Mouse (Mus musculus) G1E-ER4 (cell line): ENCODE data around the gene Filip1. TPM values are rescaled to one million over a fixed set of nuclear protein-coding genes. Genes with fewer than 3 reads are reported as not detected.

ENCODE experiments used
- GATA1 ChIP-seq: IDR thresholded peaks from one replicate; pipeline ENCODE4 v1.8.0; 2012; ENCODE audit warnings: low read length, inconsistent platforms
- polyA plus RNA-seq: library from polyadenylated mRNA; stranded (reverse); fragments of >175 nt; gene quantifications from 2 replicates; pipeline ENCODE4 v1.2.3, GENCODE M21; 2012

Gene Filip1
- polyA plus RNA-seq, 1 experiment: not detected

DNA sequence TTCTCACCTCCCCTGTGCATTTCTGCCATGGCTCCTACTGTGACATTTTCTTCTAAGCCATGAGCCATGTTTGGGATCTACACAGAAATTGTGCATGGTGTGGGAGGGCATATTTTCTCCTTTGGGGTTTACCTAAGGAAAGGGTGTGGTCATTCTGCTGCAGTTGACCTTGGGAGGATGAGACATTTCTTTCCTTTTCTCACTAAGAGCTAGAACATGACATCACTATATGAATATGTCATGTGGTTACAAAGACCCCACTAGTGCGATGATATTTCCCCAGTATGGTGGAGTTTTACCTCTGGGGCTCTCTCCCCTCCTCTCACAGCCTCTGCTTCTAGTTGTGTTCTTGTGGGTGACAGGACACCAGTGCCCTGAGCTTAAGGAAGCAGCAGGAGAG is 22.9 kb downstream of the Filip1 start:
- TF ChIP-seq GATA1: no peak

DNA sequence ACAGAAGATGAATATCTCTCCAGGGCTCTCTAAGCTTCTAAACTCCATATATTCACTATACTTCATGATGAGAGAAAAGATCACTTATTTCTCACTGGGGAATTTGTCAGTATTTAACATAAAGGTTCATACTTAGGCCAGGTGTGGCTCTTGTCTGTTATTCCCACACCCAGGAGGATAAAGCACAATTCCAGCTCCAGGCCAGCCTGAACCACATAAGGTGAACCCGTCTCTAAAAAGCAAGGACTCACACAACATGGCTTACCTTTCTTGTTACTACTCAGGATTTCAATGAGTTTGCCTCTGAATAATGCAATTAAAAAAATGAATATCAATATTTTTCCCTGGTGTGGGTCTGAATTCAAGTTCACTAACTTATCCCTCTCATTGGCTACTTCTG is 23.6 kb downstream of the Filip1 start:
- no peak for TF ChIP-seq GATA1

DNA sequence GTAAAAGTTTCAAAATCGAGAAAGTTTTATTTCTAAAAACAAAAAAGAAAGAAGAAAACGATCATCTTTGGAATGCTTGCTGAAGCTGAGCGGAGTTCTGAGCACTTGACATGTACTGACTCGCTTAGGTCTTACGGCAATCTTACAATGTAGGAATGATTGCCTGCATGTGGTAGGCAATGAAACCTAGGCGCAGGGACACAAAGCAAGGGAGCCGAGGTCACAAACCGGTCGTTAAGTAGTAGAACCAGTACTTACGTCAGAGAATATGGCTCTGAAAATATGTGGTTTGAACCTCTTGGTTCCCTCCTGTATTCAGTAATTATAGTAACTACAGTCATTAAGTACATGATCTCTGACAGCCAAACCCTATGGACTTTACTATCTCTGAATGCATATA is 29.4 kb downstream of the Filip1 start:
- TF ChIP-seq GATA1: no peak

DNA sequence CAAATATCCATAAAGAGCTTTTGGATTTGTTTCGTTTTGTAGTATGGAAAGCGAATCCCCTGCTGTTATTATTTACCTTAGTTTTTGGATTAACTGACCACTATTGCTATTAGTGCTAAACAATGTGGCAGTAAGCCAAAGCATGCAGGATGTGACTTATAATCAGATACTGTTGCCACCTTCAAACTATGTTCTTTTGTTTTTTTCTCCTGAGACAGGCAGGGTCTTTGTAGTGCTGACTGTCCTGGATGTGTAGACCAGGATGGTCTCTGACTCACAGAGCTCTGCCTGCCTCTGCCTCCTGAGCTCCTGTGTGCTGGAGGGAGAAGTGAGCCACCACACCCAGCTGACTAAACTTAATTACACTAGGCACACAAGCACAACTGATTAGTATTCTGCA is 33.4 kb downstream of the Filip1 start:
- no peak for TF ChIP-seq GATA1

DNA sequence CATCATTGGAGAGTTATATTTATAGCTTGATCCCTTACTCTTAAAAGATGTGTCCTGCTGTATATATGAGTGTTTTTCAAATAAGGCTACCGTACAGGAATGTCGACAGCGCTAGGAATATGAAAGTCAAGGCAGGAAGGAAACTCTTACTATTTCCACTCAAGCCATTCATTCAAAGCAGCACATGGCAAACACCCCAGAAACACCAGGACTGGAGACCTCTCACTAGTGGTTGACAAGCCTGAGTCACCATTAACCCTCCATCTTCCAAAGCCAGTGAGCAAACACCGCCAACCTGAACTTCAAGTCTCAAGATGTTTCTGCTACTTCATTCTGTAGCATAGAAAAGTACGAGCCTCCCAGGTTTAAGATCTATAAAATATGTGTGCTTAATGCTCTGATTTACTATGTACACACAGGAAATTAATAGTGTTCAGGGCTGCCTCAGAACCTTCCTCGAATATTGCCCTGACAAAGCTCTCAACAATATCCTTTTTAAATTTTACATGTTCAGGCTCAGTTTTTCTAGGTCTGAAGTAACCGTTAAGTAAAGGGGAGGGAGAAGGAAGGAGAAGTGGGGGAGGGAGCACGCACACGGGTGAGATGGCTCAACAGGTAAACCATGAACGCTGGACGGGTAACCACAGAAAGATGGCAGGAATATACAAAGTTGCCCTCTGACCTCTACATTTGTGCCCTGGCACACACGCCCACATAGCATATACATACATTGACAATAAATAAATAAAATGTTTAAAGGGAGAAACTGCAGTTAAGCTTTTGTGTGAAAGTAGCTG is 34.2 kb downstream of the Filip1 start:
- no peak for TF ChIP-seq GATA1

DNA sequence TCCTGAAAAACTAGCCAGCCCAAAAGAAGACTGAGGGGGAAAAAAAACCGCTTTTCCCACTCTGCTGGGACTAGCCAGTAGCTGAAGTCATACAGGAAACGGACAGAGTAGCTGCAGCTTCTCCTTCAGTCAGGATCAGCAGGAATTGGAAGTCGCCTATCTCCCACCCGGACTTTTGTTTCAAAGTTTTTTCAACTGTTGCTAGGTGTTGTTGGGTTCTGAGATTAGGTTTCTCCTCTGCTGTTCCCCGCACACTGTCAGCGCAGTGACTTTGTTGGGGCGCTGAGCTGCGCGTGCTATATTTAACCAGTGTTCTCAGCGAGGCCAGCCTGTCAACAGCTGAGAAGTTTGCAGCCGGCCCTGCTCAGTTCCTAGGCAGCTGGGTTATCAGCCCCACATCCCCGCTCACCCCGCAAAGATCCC is 35.1 kb downstream of the Filip1 start:
- no peak for TF ChIP-seq GATA1

DNA sequence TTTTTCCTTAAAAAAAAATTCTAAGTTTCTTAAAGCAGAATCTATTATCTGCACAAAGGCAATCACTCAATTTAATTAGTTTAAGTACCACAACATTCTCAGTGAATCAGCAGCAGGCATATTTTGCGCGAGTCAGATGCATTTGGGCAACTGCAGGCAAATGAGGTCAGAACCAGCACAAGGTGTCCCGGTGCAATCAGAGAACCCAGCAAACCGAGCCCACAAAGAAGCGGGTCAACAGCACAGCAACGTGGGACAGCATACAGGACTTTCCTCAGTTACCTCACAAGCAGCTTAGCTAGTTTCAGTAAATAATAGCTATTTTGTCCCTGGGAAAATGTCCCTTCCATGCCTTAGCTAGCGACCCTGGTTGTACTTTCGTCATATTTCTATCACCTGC is 35.9 kb downstream of the Filip1 start:
- TF ChIP-seq GATA1: no peak

DNA sequence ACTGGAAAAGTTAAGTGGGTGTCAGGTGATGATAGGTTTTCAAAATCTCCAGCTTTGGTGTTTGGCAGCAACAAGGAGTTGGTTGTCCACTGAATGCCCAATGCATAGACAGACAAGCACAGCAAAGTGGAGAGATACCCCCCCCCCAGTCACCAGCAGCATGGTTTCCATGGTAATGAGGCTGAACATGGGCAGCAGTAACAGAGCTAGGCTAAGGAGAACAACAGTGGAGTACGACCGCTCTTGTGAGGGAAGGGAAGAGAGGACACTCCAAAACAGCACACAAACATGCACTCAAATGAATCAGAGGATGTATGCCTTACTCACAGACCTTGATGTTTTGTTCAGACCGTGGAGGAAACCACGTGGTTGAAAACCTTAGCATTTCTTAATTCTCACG is 37.5 kb downstream of the Filip1 start:
- TF ChIP-seq GATA1: no peak

DNA sequence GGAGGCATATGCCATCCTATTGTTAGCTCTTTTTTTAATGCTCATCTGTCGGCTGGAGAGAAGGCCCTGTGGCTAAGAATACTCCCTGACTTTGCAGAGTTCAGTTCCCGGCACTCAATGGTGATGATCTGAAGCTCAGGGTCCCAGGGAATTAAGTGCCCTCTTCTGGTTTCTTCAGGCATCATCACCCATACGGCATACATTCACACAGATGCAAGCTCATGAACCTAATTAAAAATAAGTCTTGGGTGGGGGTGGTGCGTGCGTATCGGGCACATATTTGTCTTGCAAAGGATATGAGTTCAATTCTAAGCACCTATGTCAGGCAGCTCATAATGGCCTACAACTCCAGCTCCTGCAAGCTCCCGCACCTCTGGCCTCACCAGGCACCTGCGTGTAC is 39.1 kb downstream of the Filip1 start:
- TF ChIP-seq GATA1: no peak

DNA sequence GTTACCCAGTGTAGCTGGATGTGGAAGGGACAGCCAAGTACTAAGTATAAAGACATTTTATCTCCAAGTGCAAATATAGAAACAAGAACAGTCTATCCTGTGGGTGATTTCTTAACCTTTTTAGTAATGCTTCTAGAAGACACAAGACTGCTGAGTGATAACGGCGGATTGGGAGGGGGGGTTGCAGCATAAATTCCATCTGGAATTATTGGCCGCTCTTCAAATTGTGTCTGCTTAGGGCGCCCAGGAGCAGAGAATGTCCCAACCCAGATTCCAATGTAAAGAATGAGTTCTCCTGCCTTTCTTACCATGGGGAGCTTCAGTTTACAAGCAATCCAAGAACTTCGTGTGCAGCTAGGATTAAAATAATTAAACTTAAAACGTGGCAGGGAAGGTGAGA is 39.9 kb downstream of the Filip1 start:
- no peak for TF ChIP-seq GATA1

DNA sequence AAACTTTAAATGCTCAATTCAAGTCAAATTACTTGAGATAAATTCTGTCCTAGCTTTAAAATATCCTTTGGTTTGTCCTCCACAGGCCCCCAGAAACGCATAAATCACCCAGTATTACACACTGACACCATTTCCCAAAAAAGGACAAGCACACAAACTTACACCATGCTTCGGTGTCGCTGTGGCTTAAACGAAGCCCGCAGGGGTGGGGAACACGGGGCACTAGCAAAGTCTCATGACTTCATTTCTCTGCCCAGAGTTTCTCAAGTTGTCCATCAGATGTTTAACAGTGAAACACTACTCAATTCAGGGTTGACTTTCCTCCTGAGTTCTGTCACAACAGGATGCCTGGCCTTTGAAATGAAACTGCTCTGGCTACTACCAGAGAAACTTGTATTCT is 41.0 kb downstream of the Filip1 start:
- no peak for TF ChIP-seq GATA1

DNA sequence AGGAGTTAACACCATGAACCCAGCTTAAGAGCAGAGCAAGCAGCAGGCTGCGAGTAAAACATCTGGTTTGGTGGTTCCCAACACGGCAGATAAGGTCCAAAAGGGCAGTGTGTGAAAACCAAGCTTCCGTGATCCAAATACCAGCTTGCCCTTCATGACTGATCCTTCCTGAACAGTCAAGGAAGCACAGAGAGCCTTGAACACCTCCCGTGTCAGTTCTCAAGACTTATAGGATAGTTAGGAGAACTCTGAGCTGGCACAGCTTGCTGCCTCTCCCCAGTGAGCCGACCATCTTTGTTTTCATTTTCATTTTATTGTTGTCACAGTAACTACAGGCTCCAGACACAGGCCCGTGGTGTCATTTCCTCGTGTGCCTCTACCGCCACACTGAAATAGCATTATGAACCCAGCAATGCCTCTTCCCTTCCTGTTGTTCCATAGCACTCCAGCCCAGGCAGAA is 42.0 kb downstream of the Filip1 start:
- no peak for TF ChIP-seq GATA1

DNA sequence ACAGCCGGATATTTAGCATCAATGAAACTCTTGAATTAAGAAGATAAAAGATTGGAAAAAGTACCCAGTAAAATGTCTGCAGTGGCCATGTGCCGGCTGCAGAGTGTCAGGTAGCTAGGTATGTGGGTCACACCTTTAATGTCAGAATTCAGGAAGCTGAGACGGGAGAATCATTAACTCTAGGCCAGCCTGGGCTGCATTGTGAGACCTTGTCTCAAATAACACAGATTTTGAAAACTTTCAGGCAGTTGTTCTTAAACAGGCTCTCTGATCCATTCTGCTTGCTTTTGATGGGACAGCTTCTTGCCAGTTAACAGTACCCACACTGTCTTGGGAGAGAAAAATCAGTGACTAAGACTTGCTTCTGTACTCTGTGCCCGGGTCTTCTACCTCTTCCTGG is 43.1 kb downstream of the Filip1 start:
- TF ChIP-seq GATA1: no peak

DNA sequence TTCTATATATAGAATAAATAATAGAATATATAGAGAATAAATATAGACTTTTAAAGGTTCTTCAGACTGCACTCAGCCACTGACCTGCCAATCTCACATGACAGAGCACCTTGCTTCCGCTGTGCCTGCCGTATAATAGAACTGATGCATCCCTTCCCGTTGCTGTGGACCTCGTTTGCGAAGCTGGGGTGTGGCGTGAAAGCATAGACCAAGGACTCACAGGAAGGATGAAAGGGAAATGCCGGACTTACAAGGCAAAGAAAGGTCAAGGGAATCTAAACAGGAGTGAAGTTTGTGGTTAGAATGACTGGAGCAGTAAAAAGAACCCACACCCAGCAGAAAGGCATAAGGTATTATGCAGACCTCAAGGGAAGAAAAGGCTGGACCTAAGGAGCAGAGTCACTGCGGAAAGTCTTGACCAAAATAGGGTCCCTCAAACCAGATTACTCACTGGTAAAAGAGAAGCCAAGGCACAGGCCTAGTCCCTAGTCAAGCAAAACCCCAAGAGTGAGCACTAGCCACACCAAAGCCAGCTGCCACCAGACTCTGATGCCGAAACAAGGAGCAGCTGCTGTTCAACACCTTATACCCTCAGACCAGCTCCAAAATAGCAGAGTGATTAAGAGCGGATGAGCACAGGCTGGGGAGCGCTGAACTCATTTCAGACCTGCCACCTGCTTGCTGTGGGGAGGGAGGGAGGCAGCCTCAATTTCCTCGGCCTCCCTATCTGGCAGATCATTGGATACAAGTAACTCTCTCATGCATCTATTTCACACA is 45.8 kb downstream of the Filip1 start:
- no peak for TF ChIP-seq GATA1

DNA sequence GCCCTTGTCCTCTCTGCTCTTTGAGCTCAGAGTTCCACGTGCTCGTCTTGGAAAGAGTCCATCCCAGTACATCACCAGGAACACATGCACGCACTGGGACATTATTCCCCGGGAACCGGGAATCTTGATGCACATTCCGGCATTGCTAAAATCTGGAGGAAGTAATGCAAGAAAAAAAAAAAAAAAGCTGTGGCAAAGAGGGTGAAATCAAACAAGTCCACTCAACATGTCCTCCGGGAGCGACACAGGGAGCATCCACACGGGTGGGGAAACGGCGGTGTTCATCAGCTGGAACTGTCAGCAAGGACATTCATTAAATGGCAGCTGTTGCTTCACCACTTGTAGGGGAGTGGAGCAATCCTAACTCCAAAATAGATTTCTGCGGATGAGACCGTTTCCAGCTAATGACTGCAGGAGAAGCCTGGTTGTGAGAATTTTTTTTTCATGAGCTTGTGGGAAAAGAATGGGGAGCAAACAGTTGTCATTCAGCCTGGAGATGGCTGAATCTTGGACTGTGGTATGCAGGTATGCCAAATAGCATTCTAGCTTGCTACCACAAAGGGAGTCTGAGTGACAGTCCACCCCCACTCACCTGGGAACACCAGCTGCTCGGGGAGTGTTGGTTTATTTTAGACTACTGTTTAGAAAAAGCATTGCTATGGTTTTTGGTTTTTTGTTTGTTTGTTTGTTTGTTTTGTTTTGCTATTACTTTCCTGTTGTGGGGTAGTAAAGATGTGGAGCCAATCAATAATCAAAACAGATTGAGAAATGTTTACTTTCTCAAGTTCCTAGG is 46.9 kb downstream of the Filip1 start:
- no peak for TF ChIP-seq GATA1

DNA sequence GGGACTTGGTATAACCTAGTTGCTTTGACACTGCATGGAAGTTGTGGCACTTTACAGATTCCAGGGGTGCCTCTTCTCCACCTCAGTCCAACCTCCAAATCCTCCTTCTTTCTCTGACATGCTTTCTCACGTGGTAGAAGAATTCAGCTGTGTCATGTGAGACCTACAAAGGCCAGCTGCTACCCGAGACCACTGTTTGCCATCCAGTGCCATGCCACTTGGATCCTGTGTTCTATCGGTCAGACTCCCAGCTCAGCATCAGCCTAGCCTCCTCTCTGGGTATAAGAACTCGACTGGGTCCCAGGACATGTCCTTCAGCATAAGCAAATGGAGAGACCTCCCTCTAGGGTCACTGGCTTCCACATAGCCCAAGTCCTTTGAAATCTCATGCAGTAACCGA is 47.6 kb downstream of the Filip1 start:
- no peak for TF ChIP-seq GATA1
